Mouse (Mus musculus) 3134 (cell line): ENCODE data around the gene Ell.
"Not testable (repeated sequence)": the region's sequence is repeated elsewhere in the genome, so short reads cannot be mapped to it uniquely, and the experiment has no call there.

Experiments
- DNase-seq: peaks from one replicate; pipeline ENCODE4 v3.0.0-alpha.2; 2011; ENCODE audit warnings: low spot score; ENCODE audit not compliant: insufficient read length; ENCODE audit errors: extremely low read depth

Gene Ell

DNA sequence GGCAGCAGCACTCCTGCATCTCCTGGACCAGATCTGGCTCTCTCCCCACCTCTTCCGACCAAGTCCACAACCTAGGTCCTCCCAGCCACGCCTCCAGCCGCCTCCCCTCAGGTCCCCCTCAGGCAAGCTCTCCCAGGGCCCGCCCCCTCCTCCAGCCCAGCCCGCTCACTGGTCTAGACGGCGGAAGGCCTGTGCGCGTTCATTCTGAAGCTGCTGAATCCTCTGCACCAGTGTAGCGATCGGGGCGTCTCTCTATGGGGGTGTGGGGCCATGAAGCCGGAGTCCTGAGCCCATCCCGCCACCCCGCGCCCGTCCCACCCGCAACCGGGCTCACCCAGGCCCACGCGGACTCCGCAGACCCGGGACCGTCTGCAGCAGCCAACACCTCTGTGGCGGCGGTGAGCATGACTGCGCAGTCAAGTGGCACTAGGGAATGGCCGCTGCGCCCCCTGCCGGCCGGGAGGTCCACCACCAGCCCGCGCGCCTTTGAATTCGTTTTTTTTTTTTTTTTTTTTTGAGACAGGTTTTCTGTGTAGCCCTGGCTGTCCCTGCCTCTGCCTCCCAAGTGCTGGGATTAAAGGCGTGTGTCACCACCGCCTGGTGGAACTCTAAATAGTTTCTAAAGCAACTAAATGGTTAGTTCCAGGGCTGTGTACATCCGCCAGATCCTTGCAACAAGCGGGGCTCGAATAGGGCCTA lies 32.8 kb upstream of the Ell start, which contains the start of gene Rex1bd:
Rex1bd (minus strand) TSS at position 425 of the 699 bp plus-strand sequence.
- peak; percentile 97 for DNase-seq

DNA sequence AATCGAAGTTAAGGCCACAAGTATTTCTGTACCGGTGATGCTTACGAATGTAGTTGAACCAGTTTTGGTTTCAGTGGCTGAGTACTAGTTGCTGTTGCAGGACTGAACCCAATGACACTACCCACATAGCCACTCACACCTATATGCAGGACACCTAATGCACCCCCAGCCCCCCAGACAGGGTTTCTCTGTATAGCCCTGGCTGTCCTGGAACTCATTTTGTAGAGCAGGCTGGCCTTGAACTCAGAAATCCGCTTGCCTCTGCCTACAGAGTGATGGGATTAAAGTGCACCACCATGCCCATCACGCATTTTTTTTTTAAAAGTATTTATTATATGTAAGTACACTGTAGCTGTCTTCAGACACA lies 32.2 kb upstream of the Ell start:
- DNase-seq: no peak

DNA sequence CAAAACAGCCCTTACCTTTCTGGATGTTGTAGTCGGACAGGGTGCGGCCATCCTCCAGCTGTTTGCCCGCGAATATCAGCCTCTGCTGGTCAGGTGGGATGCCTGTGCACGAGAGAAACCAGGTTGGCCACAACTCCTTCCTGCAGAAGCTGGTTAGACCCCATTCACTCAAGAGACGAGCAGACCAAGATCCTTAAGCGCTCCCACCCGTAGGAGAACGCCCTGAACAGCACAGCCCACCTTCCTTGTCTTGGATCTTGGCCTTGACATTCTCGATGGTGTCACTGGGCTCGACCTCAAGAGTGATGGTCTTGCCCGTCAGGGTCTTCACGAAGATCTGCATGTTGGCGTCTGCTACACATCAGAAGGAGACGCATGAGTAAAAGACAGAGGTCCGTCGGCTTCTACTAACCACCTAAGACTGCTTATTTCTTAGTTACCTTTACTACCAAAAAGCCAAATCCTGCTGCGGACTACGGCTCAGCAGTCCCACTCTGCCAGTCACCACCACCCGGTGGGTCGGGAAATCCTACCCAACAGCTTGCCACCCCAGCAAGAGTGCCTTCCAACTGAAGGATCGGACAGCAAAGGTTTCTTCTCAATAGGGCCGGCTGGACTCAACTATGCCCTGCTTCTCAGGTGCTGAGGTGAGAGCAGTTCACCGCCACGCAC lies 29.8 kb upstream of the Ell start:
- no peak for DNase-seq

DNA sequence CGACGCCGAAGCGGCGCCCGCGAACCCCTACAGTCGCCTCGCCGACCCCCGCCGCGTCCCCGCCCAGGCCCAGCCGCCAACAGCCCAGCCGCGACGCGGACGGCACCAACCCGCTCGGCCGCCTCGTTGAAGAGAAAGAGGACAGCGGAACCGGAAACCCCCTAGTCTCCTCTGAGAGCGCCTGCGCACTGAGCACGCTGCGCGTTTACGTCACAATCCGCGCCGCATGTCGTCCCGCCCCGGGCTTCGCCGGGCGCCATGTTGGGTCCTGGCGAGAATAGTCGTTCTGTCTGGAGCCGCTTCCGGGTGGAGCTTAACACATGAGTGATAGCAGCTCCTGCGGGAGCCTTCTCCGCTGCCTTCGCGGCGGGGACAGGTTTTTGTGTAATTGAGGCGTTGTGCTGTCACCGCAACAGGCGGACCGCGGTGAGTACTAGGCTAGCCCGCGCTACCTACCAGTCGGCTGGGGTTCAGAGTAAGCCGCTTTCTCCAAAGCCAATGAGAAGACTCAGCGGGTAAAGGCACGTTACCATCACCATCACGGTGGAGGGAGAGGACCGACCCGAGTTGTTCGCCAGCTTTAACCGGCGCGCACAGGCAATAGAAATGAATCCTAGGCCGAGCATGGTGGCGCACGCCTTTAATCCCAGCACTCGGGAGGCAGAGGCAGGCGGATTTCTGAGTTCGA lies 28.9 kb upstream of the Ell start, which contains the start of gene Uba52:
Uba52 (minus strand) TSS at position 574 of the 688 bp plus-strand sequence.
- DNase-seq: peak; percentile 98

DNA sequence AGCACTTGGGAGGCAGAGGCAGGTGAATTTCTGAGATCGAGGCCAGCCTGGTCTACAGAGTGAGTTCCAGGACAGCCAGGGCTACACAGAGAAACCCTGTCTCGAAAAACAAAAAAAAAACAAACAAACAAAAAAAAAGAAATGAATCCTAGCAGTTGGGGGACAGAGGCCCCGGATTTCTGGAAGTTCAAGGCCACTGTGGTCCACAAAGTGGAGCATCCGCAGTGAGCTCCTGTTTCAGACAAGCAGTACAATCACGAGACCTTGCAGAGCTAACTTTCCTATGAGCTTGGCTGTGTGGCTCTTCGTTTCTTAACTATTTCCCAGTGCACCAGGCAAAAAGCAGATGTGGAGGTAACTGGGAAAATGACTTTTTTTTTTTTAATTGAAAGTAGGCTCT lies 28.1 kb upstream of the Ell start:
- not testable (repeated sequence) for DNase-seq

DNA sequence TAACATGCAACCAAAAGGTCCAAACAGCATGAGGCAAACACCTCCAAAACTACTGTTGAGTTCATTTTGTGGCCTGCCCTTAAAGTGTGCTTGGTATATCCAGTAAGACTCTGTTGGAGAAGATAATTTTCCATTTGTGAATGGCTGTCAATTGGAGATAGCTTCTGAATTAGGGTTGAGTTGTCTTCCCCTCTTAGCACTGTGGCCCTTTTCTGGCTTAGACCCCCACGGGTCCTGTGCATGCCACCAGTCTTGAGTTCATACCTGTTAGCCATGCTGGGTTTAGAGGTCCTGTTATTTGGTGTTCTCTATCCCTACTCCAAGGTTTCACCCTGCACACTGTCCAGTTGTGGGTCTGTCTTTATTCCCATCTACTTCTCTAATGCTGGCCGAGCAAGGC lies 27.5 kb upstream of the Ell start:
- no peak for DNase-seq

DNA sequence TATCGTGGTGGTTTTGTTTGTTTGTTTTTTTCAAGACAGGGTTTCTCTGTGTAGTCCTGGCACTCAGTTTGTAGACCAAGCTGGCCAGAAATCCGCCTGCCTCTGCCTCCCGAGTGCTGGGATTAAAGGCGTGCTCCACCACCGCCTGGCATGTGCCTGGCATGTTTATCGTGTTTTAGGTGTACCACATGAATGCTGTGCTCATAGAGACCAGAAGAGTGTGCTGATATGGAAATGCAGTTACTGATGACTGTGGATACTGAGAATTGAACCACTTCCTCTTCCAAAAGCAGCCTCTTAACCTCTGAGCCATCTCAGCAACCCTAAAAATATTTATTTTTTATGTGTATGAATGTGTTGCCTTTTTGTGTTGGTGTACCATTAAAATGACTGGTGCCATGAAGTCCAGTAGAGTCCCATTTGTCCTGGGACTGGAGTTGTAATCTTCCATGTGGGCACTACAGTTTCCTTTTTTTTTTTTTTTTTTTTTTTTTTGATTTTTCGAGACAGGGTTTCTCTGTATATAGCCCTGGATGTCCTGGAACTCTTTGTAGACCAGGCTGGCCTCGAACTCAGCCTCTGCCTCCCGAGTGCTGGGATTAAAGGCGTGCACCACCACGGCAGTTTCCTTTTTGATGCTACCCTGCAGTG lies 26.9 kb upstream of the Ell start:
- no peak for DNase-seq

DNA sequence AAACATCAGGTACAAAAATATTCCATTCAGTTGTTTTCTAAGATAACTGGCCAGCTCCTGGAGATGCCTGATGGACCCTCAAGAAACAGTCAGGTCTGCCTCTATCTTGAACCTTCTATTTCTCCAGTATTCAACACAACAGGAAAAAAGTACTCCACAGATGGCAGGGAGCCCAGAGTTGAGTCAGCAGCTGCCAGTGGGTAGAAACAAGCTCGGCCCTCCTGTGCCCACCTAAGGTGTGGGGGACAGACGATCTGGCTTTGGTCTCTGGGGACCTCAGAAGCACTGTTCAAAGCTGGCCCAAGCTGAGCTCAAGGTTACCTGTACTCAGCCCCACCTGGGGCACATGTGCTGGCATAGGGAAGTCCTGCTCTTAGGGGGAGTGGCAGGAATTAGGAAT lies 25.8 kb upstream of the Ell start:
- DNase-seq: peak; percentile 76

DNA sequence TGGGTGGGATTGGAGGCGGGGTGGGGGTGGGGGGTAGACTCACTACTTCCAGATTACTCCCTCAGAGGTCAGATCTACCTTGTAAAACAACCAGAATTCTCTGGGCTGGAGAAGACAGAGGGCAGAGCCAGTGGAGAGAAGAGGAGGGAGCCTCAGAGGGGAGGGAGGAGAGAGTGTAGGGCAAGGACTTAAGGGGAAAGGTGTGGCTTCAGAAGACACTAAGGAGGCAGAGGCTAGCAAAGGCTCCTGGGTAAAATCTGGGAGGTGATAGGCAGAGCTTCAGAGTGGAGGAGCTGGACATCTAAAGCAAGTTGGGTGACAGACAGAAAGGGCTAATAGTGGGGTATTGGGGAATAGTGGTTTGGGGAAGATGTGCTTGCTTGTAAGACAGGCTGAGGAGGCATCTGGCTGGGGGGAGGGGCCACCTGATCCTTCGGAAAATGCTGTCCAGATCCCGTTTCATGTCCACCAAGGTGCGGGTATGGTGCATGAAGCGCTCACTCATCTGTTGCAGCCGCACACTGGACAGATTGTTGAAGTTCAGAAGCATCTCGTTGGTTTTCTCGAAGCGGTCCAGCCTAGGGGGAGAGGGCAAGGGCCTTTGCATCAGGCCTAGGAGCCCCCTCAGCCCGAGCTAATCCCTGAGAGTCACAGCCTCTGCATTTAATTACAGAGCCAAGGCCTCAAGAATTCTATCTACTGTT lies 21.2 kb upstream of the Ell start:
- no peak for DNase-seq

DNA sequence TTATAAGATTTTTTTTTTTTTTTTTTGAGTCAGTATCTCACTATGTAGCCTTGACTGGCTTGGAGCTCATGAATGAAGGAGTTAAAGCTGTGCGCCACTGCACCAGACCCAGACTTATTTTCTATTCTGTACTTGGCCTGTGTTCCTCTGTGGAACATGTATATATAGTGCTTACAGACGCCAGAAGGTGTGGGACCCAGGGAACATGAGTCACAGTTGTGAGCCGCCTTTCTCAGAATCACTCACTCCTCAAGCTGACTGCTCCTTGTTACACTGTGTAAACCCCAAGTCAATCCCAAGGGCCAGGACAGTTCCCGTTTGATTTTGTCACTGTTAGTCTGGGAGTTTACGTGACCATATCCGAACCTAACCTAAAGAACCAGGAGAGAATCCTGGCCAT lies 20.2 kb upstream of the Ell start:
- no peak for DNase-seq

DNA sequence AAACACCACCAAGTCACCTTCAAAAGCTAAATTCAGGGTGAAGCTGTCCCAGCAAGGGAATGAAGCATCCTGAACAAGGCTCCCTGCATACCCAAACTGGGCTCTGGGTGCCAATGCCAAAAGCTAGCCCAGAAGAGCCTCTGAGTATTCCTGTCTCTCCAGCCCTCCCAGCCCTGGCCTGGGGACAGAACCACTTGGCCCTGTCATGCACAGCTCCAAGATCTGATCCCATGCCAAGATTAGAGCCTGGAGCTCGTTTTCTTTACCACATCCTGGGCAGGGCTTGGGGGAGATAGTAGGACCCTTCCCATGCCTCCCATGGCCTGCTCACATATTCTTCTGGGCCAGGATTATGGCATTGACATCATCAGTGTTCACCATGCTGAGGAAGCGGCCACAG lies 19.7 kb upstream of the Ell start:
- no peak for DNase-seq

DNA sequence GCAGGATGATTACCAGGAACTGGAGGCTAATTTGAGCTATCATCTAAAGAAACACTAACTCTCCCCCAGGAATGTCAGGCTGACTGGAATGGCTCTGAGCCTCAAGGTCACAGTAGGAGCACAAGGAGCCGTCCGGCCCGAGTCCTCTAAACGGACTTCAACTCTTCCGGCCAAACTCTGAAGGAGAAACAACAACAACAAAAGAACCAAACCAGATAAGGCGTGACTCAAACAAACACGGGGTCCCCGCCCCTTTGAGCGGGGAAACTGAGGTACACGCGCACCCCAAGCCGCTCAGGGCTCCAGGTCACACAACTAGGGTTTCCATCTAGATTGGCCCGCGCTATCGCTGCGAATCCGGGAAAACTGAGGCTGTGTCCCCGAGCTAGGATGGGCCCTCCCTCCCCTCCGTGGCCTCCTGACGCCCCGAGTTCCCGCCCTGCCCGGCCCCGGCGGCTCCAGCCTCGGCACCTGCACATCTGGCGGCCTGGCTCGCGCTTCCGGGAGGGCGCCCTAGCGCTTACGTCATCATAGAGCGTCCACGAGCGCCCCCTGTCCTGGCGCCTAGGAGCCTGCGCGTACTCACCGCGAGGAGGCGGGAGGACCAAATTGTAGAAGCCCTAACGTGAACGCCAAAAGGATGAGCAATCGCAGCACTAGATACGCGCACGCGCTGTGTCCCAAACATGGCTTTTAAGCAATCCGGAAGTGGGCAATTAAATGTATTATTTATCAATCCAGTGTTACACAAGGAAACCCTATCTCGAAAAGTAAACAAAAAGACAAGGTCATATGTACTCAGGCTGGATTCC lies 16.5 kb upstream of the Ell start:
- peak; percentile 94 for DNase-seq

DNA sequence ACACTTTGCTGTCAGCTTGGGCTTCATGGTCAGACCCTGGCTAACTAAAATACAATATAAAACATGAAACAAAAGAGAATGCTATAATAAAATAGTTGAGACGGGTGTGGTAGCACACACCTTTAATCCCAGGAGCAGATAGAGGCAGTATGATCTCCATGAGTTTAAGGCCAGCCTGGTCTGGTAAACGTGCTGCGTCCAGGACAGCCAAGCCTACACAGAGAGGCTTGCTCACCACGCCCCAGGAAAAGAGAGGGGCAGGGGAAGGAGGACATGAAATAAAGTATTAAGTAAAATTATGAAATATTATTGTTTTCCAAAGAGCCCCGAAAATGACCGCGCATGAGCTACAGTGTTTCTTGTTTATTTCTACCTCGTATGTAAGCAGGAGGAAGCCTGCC lies 12.1 kb upstream of the Ell start:
- no peak for DNase-seq

DNA sequence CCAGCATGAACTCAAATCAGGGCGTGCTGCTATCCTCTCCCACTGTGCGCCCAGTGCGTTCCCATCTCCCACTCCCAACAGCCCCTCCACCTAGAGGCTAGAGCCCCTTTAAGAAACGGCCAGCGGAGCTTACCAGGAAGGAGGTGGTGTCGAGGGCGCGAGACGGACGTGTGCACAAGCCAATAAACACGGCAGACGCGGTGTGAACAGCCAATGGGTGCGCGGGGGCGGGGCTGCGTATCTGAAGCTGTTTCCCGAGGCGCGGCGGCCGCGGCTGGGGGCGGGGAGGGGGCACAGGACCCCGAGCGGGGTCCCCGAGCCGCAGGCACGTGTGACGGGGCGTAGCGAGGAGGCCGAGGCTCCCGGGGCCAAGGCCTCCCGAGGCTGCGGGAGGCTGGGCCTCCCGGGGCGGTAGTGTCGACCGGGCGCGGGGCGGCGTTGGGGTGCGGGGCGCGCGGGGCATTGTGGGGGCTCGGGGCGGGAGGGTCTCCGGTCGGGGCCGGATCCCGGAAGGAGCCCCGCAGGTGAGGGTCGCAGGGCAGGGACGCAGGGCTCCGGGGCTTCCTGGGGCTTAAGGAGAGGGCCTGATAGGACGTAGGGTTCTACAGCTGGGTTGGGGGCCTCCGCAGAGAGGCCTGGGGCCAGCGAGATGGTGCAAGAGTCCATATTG lies 11.6 kb upstream of the Ell start, which contains the start of the genes Fkbp8 and Kxd1:
Fkbp8 (plus strand) TSS at position 213 of the 670 bp plus-strand sequence.
Kxd1 (minus strand) TSS at position 445 of the 670 bp plus-strand sequence.
- DNase-seq: peak; percentile 96

DNA sequence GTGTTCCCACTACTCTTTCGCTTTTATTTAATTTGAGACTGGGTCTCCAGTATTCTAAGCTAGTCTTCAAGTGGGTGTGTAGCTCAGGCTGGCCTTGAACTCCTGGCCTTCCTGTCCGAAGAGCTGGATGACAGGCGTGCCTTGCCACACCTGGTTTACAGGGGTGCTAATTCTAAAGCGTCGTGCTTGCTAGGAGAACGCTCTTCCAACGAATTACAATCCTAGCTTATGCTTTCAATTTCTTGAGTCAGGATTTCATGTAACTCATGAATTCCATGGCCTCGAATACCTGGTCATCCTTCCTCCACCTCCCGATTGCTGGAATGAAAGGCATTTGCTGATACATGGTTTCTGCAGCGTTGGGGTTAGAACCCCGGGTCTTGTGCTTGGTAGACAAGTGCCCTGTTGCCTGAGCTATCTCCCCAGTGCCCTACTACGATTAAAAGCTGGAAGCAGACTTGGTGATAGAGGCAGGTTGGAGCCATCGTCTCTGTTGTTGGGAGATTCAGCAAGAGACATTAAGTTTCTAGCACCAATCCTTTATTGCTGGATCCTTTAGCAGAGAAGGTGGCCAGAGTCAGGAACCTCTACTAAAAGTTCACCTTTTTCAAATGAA lies 11.0 kb upstream of the Ell start:
- no peak for DNase-seq

DNA sequence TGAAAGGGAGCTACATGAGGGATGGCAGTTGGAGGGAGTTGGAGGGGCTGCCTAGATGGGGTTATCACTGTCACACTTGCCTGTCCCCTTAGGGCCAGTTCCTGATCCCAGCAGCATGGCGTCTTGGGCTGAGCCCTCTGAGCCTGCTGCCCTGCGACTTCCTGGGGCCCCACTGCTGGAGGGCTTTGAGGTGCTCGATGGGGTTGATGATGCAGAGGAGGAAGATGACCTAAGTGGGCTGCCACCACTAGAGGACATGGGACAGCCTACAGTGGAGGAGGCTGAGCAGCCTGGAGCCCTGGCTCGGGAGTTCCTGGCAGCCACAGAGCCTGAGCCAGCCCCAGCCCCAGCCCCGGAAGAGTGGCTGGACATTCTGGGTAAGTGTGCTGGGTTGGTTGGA lies 10.0 kb upstream of the Ell start:
- DNase-seq: no peak

DNA sequence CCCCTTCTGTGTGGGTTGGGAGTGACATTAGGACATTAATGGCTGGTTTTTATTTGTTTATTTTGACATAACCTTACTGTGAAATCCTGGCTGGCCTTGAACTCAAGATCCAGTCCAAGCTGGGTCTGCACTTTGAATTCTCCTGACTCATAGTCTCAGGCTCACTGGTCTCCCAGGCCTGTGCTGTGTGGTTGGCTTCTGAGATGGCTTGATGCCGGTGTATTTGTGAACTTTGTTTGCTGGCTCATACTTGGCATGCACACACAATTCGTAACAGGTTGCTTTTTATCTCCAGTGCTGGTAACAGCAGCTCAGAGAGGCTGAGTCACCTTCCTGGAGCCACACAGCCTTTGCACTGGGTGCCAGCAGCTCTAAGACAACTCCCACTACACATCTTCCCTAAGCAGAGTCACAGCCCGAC lies 9.5 kb upstream of the Ell start:
- no peak for DNase-seq

DNA sequence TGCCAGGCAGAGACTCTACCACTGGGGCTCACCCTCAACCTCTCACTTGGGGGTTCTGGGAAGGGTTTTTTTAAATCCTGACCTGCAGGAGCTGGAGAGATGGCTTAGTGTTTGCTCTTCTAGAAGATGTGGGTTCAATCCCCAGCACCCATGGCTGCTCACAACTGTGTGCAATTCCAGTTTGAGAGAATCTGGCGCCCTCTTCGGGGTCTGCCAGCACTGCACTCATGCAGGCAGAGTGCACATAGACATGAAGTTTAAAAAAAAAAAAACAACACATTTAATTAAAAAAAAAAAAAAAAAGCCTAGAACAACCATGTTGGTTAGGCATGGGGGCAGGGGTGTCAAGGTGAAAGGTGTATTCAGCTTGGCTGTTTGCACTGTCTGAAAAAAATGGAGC lies 8.9 kb upstream of the Ell start:
- no peak for DNase-seq

DNA sequence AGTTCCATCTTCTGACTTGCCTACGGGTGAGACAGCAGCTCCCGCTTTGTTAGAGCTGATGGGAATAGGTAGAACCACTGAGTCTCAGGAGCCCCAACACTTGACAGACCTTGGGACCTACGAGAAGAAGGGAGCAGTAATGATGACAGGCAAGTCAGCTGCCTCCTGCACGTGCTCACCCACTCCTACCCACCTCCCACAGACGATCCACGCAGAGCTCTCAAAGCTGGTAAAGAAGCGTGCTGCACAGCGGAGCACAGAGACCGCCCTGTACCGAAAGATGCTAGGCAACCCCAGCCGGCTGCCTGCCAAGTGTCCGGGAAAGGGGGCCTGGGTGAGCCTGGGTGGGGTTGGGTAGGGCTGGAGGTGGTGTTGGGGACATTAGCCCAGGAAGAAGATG lies 5.0 kb upstream of the Ell start:
- DNase-seq: no peak
